Mouse (Mus musculus) hindbrain, embryonic 11.5 days (tissue): ENCODE results near the gene Pemt. TPM values are rescaled to one million over a fixed set of nuclear protein-coding genes. Genes with fewer than 3 reads are reported as not detected.

Source experiments
- ATAC-seq: fragments of 200-750 bp; cut with Nextera tagmentation; 2 replicates; pipeline ENCODE4 v1.8.0; 2017; ENCODE audit warnings: mild to moderate bottlenecking, moderate TSS enrichment, moderate library complexity; ENCODE audit not compliant: low FRiP score
- DNase-seq: peaks from one replicate; pipeline ENCODE4 v3.0.0-alpha.2; 2015; ENCODE audit warnings: low spot score
- H3K27ac ChIP-seq: fragments of 300-500 bp; sonication (generic); 2 replicates; pipeline ENCODE4 v1.5.1; 2014; ENCODE audit warnings: mild to moderate bottlenecking, low read depth, low read length
- H3K27me3 ChIP-seq: fragments of 300-500 bp; sonication (generic); 2 replicates; pipeline ENCODE4 v1.6.1; 2014; ENCODE audit warnings: mild to moderate bottlenecking, low read length, moderate library complexity, mixed read lengths; ENCODE audit not compliant: control insufficient read depth, insufficient read depth
- H3K36me3 ChIP-seq: fragments of 300-500 bp; sonication (generic); 2 replicates; pipeline ENCODE4 v1.6.1; 2014; ENCODE audit warnings: mild to moderate bottlenecking, low read length, moderate library complexity, mixed read lengths; ENCODE audit not compliant: control insufficient read depth, insufficient read depth
- H3K4me1 ChIP-seq: fragments of 300-500 bp; sonication (generic); replicated peaks from 2 replicates; pipeline ENCODE4 v1.6.1; 2014; ENCODE audit warnings: low read length, mixed read lengths; ENCODE audit not compliant: control insufficient read depth, insufficient read depth
- H3K4me2 ChIP-seq: fragments of 300-500 bp; sonication (generic); replicated peaks from 2 replicates; pipeline ENCODE4 v1.6.1; 2014; ENCODE audit warnings: mild to moderate bottlenecking, low read depth, low read length
- H3K4me3 ChIP-seq: fragments of 300-500 bp; sonication (generic); 2 replicates; pipeline ENCODE4 v1.5.1; 2014; ENCODE audit warnings: low read depth, low read length
- H3K9ac ChIP-seq: fragments of 300-500 bp; sonication (generic); 2 replicates; pipeline ENCODE4 v1.6.1; 2014; ENCODE audit warnings: low read depth, low read length
- H3K9me3 ChIP-seq: fragments of 300-500 bp; sonication (generic); 2 replicates; pipeline ENCODE4 v1.6.1; 2016; ENCODE audit warnings: low read length; ENCODE audit not compliant: control insufficient read depth
- WGBS: fragments of 180-500 bp; shearing (Covaris S2); extraction: QIAGEN DNeasy Blood & Tissue Kit; methylation state at CpG from one replicate; pipeline ENCODE4 v1.1.7; 2014; 5-methylcytosine and 5-hydroxymethylcytosine counted together
- polyA plus RNA-seq: library from polyadenylated mRNA; unstranded; fragments of >200 nt; fragmentation: Nextera tagmentation; extraction: Ambion mirVana; gene quantifications from 2 replicates; pipeline ENCODE4 v1.2.1, GENCODE M21; 2014

The Pemt gene
- polyA plus RNA-seq, 1 experiment from 2014 or later = 5.1 TPM

DNA sequence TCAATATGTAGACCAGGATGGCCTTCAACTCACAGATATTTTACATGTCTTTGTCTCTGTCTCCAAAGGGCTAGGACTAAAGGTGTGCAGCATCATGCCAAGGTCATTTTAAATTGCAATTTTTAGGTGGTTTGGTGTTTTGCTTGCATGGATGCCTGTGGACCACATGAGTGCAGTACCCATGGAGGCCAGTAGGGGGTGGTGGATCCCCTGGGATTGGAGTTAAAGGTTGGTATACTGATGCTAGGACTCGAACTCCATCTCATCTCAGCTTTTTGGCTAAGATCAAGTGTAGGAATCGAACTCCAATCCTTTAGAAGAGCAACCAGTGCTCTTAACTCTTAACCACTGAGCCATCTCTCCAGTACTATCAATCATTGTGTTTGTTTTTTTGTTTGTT is 38.3 kb upstream of the Pemt start:
- Histone ChIP-seq H3K36me3 (no peaks in the 10 kb centered on the region), H3K27ac (no peak overlapping the region), H3K9me3 (no peaks in the 10 kb centered on the region), H3K9ac (no peak overlapping the region), H3K4me1 (no peaks in the 10 kb centered on the region; the same call in 1 of the 2 replicates), H3K4me3 (no peak overlapping the region), H3K4me2 (no peak overlapping the region), H3K27me3 (no peaks in the 10 kb centered on the region)
- DNase-seq = peak; percentile 74
- 45% methylated on average over 2 of the region's 2 CpGs for WGBS
- ATAC-seq = no peak

DNA sequence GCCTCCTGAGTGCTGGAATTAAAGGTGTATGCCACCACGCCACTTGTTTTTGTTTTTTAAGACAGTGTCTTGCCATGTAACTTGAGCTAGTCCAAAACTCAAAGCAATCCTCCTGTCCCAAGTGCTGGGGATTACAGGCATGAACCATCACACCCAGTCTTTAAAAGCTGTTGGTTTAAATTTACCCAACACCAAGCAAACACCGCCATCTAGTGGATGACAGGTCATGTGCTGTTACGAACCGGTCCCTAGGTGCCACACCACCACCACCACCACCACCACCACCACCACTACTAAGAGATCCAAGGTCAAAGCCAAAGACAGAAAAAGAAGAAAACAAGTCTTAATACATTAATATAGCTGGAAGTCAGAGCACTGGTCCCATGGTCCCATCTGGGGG is 30.5 kb upstream of the Pemt start:
- DNase-seq (peak; percentile 79), ATAC-seq (no peak)
- H3K36me3 ChIP-seq = no peaks in the 10 kb centered on the region
- WGBS = 16% methylated on average over 4 of the region's 4 CpGs
- H3K9me3 ChIP-seq = no peaks in the 10 kb centered on the region
- no peak overlapping the region for H3K4me3 ChIP-seq
- no peak overlapping the region for H3K27ac ChIP-seq
- H3K4me1 ChIP-seq = no peaks in the 10 kb centered on the region
- H3K27me3 ChIP-seq = no peaks in the 10 kb centered on the region
- H3K9ac ChIP-seq = no peak overlapping the region
- no peak overlapping the region for H3K4me2 ChIP-seq

GRCm38 (mm10) chr11:60076183-60076582 is 29.9 kb upstream of the Pemt start:
- H3K36me3 ChIP-seq = no peaks in the 10 kb centered on the region
- no peaks in the 10 kb centered on the region for H3K4me1 ChIP-seq
- no peak for ATAC-seq
- WGBS = 80% methylated on average over 3 of the region's 3 CpGs
- no peaks in the 10 kb centered on the region for H3K9me3 ChIP-seq
- H3K4me3 ChIP-seq = no peak overlapping the region
- no peak overlapping the region for H3K9ac ChIP-seq
- H3K27me3 ChIP-seq = no peaks in the 10 kb centered on the region
- H3K4me2 ChIP-seq = no peak overlapping the region
- no peak for DNase-seq
- no peak overlapping the region for H3K27ac ChIP-seq

DNA sequence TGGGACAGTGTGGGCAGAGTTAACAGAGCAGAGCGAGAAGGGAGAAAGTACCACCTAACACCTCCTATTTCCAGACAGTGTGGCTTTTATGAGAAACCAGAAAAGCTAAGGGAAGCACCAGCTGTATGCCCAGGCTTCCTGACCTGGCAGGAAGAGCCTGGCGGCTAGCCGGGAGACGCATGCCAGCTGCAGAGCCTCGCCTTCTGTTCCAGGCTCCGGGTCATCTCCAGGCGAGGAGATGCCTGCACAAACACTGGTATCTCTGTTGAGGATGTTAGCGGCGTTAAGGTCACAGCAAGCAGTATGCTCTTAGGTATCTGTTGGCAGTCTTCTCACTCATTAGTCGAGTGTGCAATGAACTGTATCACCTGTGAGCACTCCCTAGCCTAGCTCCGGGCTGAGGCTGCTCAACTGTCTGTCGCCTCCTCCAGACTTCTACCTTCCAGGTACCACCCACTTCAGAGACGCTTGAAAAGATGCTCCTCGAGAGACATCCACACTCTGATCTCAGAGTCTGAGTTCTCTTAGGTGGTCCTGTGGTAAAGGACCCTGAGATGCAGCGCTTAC is 27.7 kb upstream of the Pemt start:
- Histone ChIP-seq H3K9me3 (no peaks in the 10 kb centered on the region), H3K4me3 (no peak overlapping the region), H3K36me3 (no peaks in the 10 kb centered on the region), H3K27me3 (no peaks in the 10 kb centered on the region), H3K4me1 (no peaks in the 10 kb centered on the region), H3K9ac (no peak overlapping the region), H3K4me2 (no peak overlapping the region), H3K27ac (no peak overlapping the region)
- DNase-seq (no peak), ATAC-seq (no peak)
- 84% methylated on average over 15 of the region's 15 CpGs for WGBS

DNA sequence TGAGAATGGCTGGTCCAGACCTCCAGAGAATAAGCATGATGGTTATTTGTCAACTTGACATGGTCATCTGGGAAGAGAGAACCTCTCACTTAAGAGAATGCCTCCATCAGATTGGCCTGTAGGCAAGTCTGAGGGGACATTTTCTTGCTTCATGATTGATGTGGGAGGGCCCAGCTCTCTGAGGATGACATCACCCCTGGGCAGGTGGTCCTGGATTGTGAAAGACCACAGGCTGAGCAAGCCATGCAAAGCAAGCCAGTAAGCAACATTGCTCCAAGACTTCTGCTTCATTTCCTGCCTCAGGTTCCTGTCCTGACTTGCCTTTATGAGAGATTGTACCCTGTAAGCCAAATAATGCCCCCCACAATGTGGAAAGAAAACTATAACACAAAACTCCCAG is 26.8 kb upstream of the Pemt start:
- Histone ChIP-seq H3K4me1 (no peaks in the 10 kb centered on the region), H3K27ac (no peak overlapping the region), H3K27me3 (no peaks in the 10 kb centered on the region), H3K9me3 (no peaks in the 10 kb centered on the region), H3K36me3 (no peaks in the 10 kb centered on the region), H3K4me2 (no peak overlapping the region), H3K9ac (no peak overlapping the region), H3K4me3 (no peak overlapping the region)
- DNase-seq (no peak), ATAC-seq (no peak)

DNA sequence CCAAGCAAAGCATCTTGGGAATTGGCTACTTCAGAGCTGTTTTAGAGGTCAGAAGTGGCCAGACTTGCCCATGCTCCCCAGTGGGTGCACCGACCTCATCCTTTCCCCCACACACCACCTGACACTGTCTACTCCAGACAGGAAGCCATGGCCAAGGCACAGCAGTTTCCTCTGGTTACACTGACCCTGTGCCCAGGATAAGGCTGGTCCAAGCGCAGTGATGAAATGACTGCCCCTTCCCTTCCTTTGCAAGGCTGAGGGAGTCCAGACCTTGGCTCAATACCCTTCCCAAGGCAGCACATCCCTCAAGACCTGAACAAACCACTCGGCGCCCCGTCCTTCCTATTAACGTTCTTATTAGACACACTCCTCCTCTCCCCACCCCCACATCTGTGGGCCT is 24.9 kb upstream of the Pemt start:
- ATAC-seq (no peak), DNase-seq (no peak)
- Histone ChIP-seq H3K27me3 (no peaks in the 10 kb centered on the region), H3K4me1 (no peaks in the 10 kb centered on the region), H3K36me3 (no peaks in the 10 kb centered on the region), H3K27ac (no peak overlapping the region), H3K4me2 (no peak overlapping the region), H3K9me3 (no peaks in the 10 kb centered on the region), H3K9ac (no peak overlapping the region), H3K4me3 (no peak overlapping the region)
- WGBS = 92% methylated on average over 6 of the region's 6 CpGs

DNA sequence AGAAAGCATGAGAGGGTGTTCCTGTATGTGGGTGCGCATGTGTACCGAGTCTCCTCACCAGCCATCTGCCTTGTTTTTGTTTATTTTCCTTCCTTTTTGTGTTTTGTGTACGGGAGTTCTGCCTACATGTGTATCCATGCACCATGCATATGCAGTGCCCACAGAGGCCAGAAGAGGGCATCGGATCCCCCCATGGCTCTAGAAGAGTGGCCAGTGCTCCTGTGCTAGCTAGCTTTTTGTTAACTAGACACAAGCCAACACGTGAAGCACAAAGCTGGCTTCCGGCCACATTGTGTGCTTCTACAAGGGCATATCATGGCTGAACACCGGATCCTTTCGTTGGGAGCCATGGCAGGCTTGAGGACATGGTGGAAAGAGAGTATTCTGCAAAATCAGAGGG is 24.3 kb upstream of the Pemt start:
- ATAC-seq = no peak
- no peaks in the 10 kb centered on the region for H3K36me3 ChIP-seq
- H3K4me2 ChIP-seq = no peak overlapping the region
- DNase-seq = peak; percentile 80
- no peaks in the 10 kb centered on the region for H3K27me3 ChIP-seq
- no peak overlapping the region for H3K27ac ChIP-seq
- H3K4me1 ChIP-seq = no peaks in the 10 kb centered on the region
- WGBS = 38% methylated on average over 8 of the region's 8 CpGs
- no peaks in the 10 kb centered on the region for H3K9me3 ChIP-seq
- no peak overlapping the region for H3K9ac ChIP-seq
- H3K4me3 ChIP-seq = no peak overlapping the region

DNA sequence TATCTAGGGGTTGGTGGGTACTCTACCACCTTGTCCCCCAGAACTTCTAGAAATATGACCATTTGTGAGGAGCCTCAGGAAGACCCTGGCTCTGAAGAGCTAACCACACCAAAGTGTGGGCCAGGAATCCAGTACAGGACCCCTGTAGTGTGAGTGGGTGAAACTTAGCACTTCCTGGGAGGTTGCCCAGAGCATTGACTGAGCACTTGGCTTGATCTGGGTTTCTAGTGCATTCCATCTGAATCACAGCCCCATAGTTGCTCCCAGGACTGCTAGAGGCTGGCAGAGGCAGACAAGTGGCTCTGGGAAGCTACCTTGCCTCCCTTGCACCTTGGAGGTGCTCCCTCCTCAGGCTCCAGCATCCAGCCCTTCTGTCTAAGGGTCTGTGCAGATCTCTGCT is 22.3 kb upstream of the Pemt start:
- H3K9me3 ChIP-seq = no peaks in the 10 kb centered on the region
- no peak overlapping the region for H3K4me3 ChIP-seq
- H3K27ac ChIP-seq = no peak overlapping the region
- no peak overlapping the region for H3K9ac ChIP-seq
- H3K4me2 ChIP-seq = no peak overlapping the region
- no peaks in the 10 kb centered on the region for H3K4me1 ChIP-seq
- H3K36me3 ChIP-seq = no peaks in the 10 kb centered on the region
- no peaks in the 10 kb centered on the region for H3K27me3 ChIP-seq
- DNase-seq (no peak), ATAC-seq (no peak)

DNA sequence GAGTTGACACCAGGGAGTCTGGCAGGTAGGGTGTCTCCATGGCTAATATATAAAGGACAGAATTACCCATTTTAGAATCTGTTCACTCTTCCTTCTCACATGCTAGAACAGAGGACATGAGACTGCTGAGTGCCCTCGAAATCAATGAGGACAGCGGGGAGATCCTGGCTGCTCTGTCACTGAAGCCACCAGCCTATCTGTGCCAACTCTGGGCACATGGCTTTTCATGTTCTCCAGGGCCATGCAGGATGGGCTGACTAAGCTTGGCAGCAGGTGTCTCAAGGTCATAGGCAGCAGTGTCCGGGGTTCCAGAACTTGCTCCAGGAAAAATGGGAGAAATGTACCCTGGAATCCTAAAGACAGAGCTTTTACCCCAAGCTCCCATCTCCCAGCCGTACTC is 21.4 kb upstream of the Pemt start:
- Histone ChIP-seq H3K27ac (no peak overlapping the region), H3K4me2 (no peak overlapping the region), H3K9ac (no peak overlapping the region), H3K36me3 (no peaks in the 10 kb centered on the region), H3K4me1 (no peaks in the 10 kb centered on the region), H3K9me3 (no peaks in the 10 kb centered on the region), H3K27me3 (no peaks in the 10 kb centered on the region), H3K4me3 (no peak overlapping the region)
- DNase-seq (no peak), ATAC-seq (no peak)
- 86% methylated on average over 4 of the region's 4 CpGs for WGBS
